Mouse (Mus musculus) thymus, adult 18-20 months (tissue): ENCODE data around the gene Tpcn1.
A peak's percentile ranks its signal among the peaks of the same experiment; 100 is the strongest.

ENCODE experiments used
- DNase-seq, 2 experiments: peaks; one replicate each; pipeline ENCODE4 v3.0.0; 2022; ENCODE audit warnings: mixed read lengths in 2 of 2

Tpcn1 gene

GRCm38 (mm10) chr5:120607335-120607734 lies 18.9 kb upstream of the Tpcn1 start:
- DNase-seq: no peak

GRCm38 (mm10) chr5:120606590-120607200 lies 18.2 kb upstream of the Tpcn1 start:
- no peak for DNase-seq

- peak; percentile 51 to 65 for DNase-seq
Observed at GRCm38 (mm10) chr5:120605688-120606087, 17.2 kb upstream of the Tpcn1 start.

GRCm38 (mm10) chr5:120605241-120605661 lies 16.8 kb upstream of the Tpcn1 start:
- no peak for DNase-seq

- DNase-seq: peak; percentile 49 to 64
Observed at GRCm38 (mm10) chr5:120604839-120605238, 16.4 kb upstream of the Tpcn1 start.

- DNase-seq: no peak
Observed at GRCm38 (mm10) chr5:120603515-120603914, 15.0 kb upstream of the Tpcn1 start.

- DNase-seq: no peak
Observed at GRCm38 (mm10) chr5:120602210-120602609, 13.7 kb upstream of the Tpcn1 start.

- no peak for DNase-seq
Observed at GRCm38 (mm10) chr5:120600946-120601668, 12.6 kb upstream of the Tpcn1 start.

GRCm38 (mm10) chr5:120599625-120600024 lies 11.2 kb upstream of the Tpcn1 start:
- no peak for DNase-seq

GRCm38 (mm10) chr5:120594485-120594884 lies 6.0 kb upstream of the Tpcn1 start:
- DNase-seq: no peak

GRCm38 (mm10) chr5:120592141-120592540 lies 3.7 kb upstream of the Tpcn1 start:
- DNase-seq: no peak

GRCm38 (mm10) chr5:120590356-120591010 lies 2.0 kb upstream of the Tpcn1 start:
- no peak for DNase-seq

GRCm38 (mm10) chr5:120587940-120588568 lies 419 bp downstream of the Tpcn1 start:
- no peak for DNase-seq

- DNase-seq: peak; percentile 46 to 64
Observed at GRCm38 (mm10) chr5:120587616-120587926, 902 bp downstream of the Tpcn1 start.

- DNase-seq: no peak
Observed at GRCm38 (mm10) chr5:120586741-120587615, 1.5 kb downstream of the Tpcn1 start.

- DNase-seq: no peak
Observed at GRCm38 (mm10) chr5:120584968-120585367, 3.5 kb downstream of the Tpcn1 start.

GRCm38 (mm10) chr5:120583511-120583910 lies 5.0 kb downstream of the Tpcn1 start:
- no peak for DNase-seq

GRCm38 (mm10) chr5:120582002-120582401 lies 6.5 kb downstream of the Tpcn1 start:
- DNase-seq: no peak

GRCm38 (mm10) chr5:120579898-120580626 lies 8.4 kb downstream of the Tpcn1 start:
- DNase-seq: peak in 1 of 2 experiments; percentile 62

GRCm38 (mm10) chr5:120579211-120579897 lies 9.1 kb downstream of the Tpcn1 start:
- peak in 1 of 2 experiments; percentile 43 for DNase-seq

GRCm38 (mm10) chr5:120578504-120579081 lies 9.9 kb downstream of the Tpcn1 start:
- peak; percentile 72 to 85 for DNase-seq
